Mouse (Mus musculus) MEL (cell line): Measurements from ENCODE around the gene Slc16a11. TPM values are rescaled to one million over a fixed set of nuclear protein-coding genes. Genes with fewer than 3 reads are reported as not detected.

ENCODE experiments used
- DNase-seq: peaks from one replicate; pipeline ENCODE4 v3.0.0; 2011; ENCODE audit warnings: low read depth, low spot score
- H3K27ac ChIP-seq: 2 replicates; pipeline ENCODE4 v1.5.1; 2012; ENCODE audit warnings: low read depth, mild to moderate bottlenecking, control low read depth, low read length, moderate library complexity; ENCODE audit not compliant: control insufficient read depth
- H3K27me3 ChIP-seq, 2 experiments: fragments of 150-350 bp in 1 of 2; sonication (generic) in 1 of 2; 2 replicates each; pipeline ENCODE4 v1.6.1; 2012; ENCODE audit warnings: low read length in 2 of 2, mild to moderate bottlenecking in 2 of 2, improper control_type of control experiment in 1 of 2, moderate library complexity in 1 of 2; ENCODE audit not compliant: insufficient read depth in 2 of 2, control insufficient read depth in 1 of 2
- H3K36me3 ChIP-seq, 2 experiments: 2 replicates each; pipeline ENCODE4 v1.6.1; 2012 to 2014; ENCODE audit warnings: low read length in 2 of 2, improper control_type of control experiment in 1 of 2, inconsistent platforms in 1 of 2, mild to moderate bottlenecking in 1 of 2; ENCODE audit not compliant: insufficient read depth in 2 of 2, control insufficient read depth in 1 of 2
- H3K4me1 ChIP-seq, 2 experiments: fragments of 150-350 bp in 1 of 2; sonication (generic) in 1 of 2; 2 replicates each; pipeline ENCODE4 v1.6.1; 2012; ENCODE audit warnings: low read length in 2 of 2, improper control_type of control experiment in 1 of 2, mild to moderate bottlenecking in 1 of 2; ENCODE audit not compliant: insufficient read depth in 2 of 2, control insufficient read depth in 1 of 2
- H3K4me3 ChIP-seq, 2 experiments: fragments of 150-350 bp in 1 of 2; sonication (generic) in 1 of 2; 2 replicates each; pipeline ENCODE4 v1.5.1; 2012; ENCODE audit warnings: low read depth in 2 of 2, low read length in 2 of 2, mild to moderate bottlenecking in 2 of 2, moderate library complexity in 2 of 2, control low read depth in 1 of 2, improper control_type of control experiment in 1 of 2; ENCODE audit not compliant: control insufficient read depth in 1 of 2, insufficient read depth in 1 of 2
- H3K79me2 ChIP-seq: 2 replicates; pipeline ENCODE4 v1.6.1; 2012; ENCODE audit warnings: mild to moderate bottlenecking, low read length, moderate library complexity; ENCODE audit not compliant: control insufficient read depth, poor library complexity, insufficient read depth
- H3K9ac ChIP-seq: 2 replicates; pipeline ENCODE4 v1.6.1; 2012; ENCODE audit warnings: low read depth, mild to moderate bottlenecking, control low read depth, low read length, moderate library complexity; ENCODE audit not compliant: control insufficient read depth, poor library complexity, severe bottlenecking
- H3K9me3 ChIP-seq: fragments of 150-350 bp; sonication (generic); replicated peaks from 2 replicates; pipeline ENCODE4 v1.6.1; 2012; ENCODE audit warnings: mild to moderate bottlenecking, low read length, improper control_type of control experiment, moderate library complexity; ENCODE audit not compliant: insufficient read depth
- BHLHE40 ChIP-seq: IDR thresholded peaks from 2 replicates; pipeline ENCODE4 v1.6.1; 2012; ENCODE audit warnings: low read depth, mild to moderate bottlenecking, inconsistent platforms, low read length, improper control_type of control experiment, borderline replicate concordance
- CHD1 ChIP-seq: IDR thresholded peaks from 2 replicates; pipeline ENCODE4 v1.6.1; 2012; ENCODE audit warnings: low read depth, mild to moderate bottlenecking, inconsistent platforms, low read length, improper control_type of control experiment
- ETS1 ChIP-seq: IDR thresholded peaks from 2 replicates; pipeline ENCODE4 v1.6.1; 2012; ENCODE audit warnings: low read depth, mild to moderate bottlenecking, inconsistent platforms, low read length, improper control_type of control experiment, moderate library complexity
- JUND ChIP-seq: IDR thresholded peaks from 2 replicates; pipeline ENCODE4 v1.6.1; 2011; ENCODE audit warnings: low read depth, mild to moderate bottlenecking, improper control_type of control experiment, low read length
- MAFK ChIP-seq: IDR thresholded peaks from 2 replicates; pipeline ENCODE4 v1.6.1; 2011; ENCODE audit warnings: low read depth, mild to moderate bottlenecking, low read length, improper control_type of control experiment, borderline replicate concordance
- MAZ ChIP-seq: IDR thresholded peaks from 2 replicates; pipeline ENCODE4 v1.6.1; 2012; ENCODE audit warnings: low read depth, mild to moderate bottlenecking, inconsistent platforms, low read length, improper control_type of control experiment
- MXI1 ChIP-seq: IDR thresholded peaks from 2 replicates; pipeline ENCODE4 v1.6.1; 2011; ENCODE audit warnings: mild to moderate bottlenecking, low read depth, low read length, improper control_type of control experiment
- MYB ChIP-seq: IDR thresholded peaks from 2 replicates; pipeline ENCODE4 v1.6.1; 2011; ENCODE audit warnings: mild to moderate bottlenecking, low read depth, low read length, improper control_type of control experiment
- NRF1 ChIP-seq: IDR thresholded peaks from 2 replicates; pipeline ENCODE4 v1.6.1; 2014; ENCODE audit warnings: low read depth, mild to moderate bottlenecking, inconsistent platforms, low read length, improper control_type of control experiment, moderate library complexity; ENCODE audit not compliant: poor library complexity, insufficient read depth, severe bottlenecking
- POLR2AphosphoS5 ChIP-seq: IDR thresholded peaks from 2 replicates; pipeline ENCODE4 v1.6.1; 2012; ENCODE audit warnings: low read depth, borderline replicate concordance, mild to moderate bottlenecking, inconsistent platforms, low read length, moderate library complexity, mixed read lengths
- RAD21 ChIP-seq: IDR thresholded peaks from 2 replicates; pipeline ENCODE4 v1.6.1; 2011; ENCODE audit warnings: mild to moderate bottlenecking, low read depth, low read length, improper control_type of control experiment
- RCOR1 ChIP-seq: IDR thresholded peaks from 2 replicates; pipeline ENCODE4 v1.6.1; 2012; ENCODE audit warnings: low read depth, mild to moderate bottlenecking, inconsistent platforms, low read length, improper control_type of control experiment
- SIN3A ChIP-seq: IDR thresholded peaks from 2 replicates; pipeline ENCODE4 v1.6.1; 2012; ENCODE audit warnings: low read length, improper control_type of control experiment, inconsistent platforms
- SMC3 ChIP-seq: IDR thresholded peaks from 2 replicates; pipeline ENCODE4 v1.6.1; 2011; ENCODE audit warnings: low read depth, low read length, improper control_type of control experiment
- TAL1 ChIP-seq: IDR thresholded peaks from 2 replicates; pipeline ENCODE4 v1.6.1; 2012; ENCODE audit warnings: mild to moderate bottlenecking, inconsistent platforms, low read length, moderate library complexity, mixed read lengths
- TCF12 ChIP-seq: IDR thresholded peaks from 2 replicates; pipeline ENCODE4 v1.6.1; 2014; ENCODE audit warnings: low read depth, mild to moderate bottlenecking, inconsistent platforms, low read length, improper control_type of control experiment, moderate library complexity
- USF1 ChIP-seq: IDR thresholded peaks from 2 replicates; pipeline ENCODE4 v1.6.1; 2014; ENCODE audit warnings: low read depth, mild to moderate bottlenecking, inconsistent platforms, low read length, improper control_type of control experiment, moderate library complexity
- ZC3H11A ChIP-seq: IDR thresholded peaks from 2 replicates; pipeline ENCODE4 v1.6.1; 2012; ENCODE audit warnings: low read depth, mild to moderate bottlenecking, inconsistent platforms, low read length, improper control_type of control experiment
- ZKSCAN1 ChIP-seq: IDR thresholded peaks from 2 replicates; pipeline ENCODE4 v1.6.1; 2012; ENCODE audit warnings: low read depth, mild to moderate bottlenecking, inconsistent platforms, low read length, improper control_type of control experiment, moderate library complexity
- ZNF384 ChIP-seq: IDR thresholded peaks from 2 replicates; pipeline ENCODE4 v1.6.1; 2012; ENCODE audit warnings: low read depth, mild to moderate bottlenecking, inconsistent platforms, low read length, improper control_type of control experiment
- polyA plus RNA-seq, 2 experiments: library from polyadenylated mRNA; stranded (reverse) in 1 of 2; unstranded in 1 of 2; fragments of >175 nt in 1 of 2; fragments of >200 nt in 1 of 2; gene quantifications; 2 replicates each; pipeline versions ENCODE4 v1.2.1 to v1.2.4; 2012; ENCODE audit warnings: low replicate concordance in 2 of 2, low read depth in 1 of 2; ENCODE audit not compliant: insufficient read length in 2 of 2, insufficient read depth in 1 of 2, missing spikeins in 1 of 2
- total RNA-seq: library from RNA; depleted of rRNA; stranded (reverse); fragments of 300-350 nt; gene quantifications from 2 replicates; pipeline ENCODE4 v1.2.3, GENCODE M21; 2012

Gene Slc16a11
- total and polyA plus RNA-seq, 3 experiments: 0.31 to 1.2 TPM; not detected in 1

DNA sequence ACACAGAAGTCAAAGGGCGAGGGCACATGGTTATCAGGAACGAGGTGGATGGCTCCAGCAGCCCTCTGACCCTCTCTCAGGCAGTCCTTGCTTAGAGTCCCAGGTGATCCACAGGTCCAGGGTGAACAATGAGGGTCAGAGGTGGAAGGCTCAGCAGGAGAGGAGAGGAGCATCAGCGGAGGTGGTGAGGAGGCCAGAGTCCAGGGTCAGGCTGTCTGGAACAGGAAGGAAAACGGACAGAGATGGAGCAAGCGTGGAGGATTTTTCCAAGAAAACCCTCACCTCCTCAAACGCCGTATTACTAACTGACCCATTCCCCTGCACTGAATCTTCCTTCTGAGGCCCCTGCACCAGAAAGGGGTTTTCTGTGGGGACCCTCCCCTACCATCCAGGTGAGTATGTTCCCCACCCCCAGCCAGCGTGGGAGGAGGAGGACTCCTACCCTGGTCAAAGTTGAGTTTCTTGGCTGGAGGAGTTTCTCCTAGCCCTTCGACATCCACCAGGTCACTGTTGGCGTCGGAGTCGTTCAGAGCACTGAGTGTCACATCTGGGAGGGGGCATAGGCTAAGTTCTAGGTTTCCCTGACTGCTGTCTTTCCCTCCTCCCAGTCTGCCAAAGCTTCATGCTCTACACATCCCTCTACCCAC lies 22.8 kb downstream of the Slc16a11 start:
- Histone ChIP-seq H3K27ac (no peak overlapping the region), H3K36me3 (peaks cover 0 to 6% of the 10 kb centered on the region in 2 experiments; a peak in 1 of 4 replicates), H3K9ac (no peak overlapping the region)

DNA sequence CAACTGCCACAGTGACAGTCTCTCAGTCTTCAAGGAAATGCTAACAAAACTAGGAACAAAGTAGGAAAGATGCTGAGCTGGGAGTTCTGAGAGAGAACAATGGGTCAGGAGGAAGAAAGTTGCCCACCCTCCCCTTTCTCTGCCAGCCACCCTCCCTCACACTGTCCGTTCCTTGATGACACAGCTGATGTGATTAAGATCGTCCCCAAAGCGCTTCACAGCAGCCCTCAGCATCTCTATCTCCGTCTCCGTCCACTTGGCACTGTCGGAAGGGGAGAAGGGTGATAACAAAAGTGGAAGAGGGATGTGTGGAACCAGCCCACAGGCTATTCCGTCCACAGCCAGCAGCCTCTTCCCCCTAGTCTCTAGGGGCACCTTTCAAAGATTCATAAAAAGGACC lies 24.2 kb downstream of the Slc16a11 start:
- Histone ChIP-seq H3K4me1 (peaks cover 0 to 7% of the 10 kb centered on the region in 2 experiments; a peak in 3 of 4 replicates), H3K36me3 (peaks cover 0 to 6% of the 10 kb centered on the region in 2 experiments; a peak in 1 of 4 replicates), H3K79me2 (peaks cover 17% of the 10 kb centered on the region), H3K9ac (peak overlapping the region; percentile 87), H3K4me3 (peak overlapping the region; percentile 70 to 92), H3K27ac (no peak overlapping the region), H3K27me3 (no peaks in the 10 kb centered on the region), H3K9me3 (no peaks in the 10 kb centered on the region)
- DNase-seq: no peak
- TF ChIP-seq MXI1 (peak; percentile 5; the same call in 1 of the 2 replicates), POLR2AphosphoS5 (no peak), ETS1 (peak; percentile 28; the same call in 1 of the 2 replicates), TAL1 (no peak), RAD21 (no peak)

More for the DNA sequence above, 22.8 kb downstream of the Slc16a11 start:
- Histone ChIP-seq H3K27me3 (no peaks in the 10 kb centered on the region), H3K79me2 (peaks cover 17% of the 10 kb centered on the region), H3K4me3 (no peak overlapping the region), H3K9me3 (no peaks in the 10 kb centered on the region), H3K4me1 (peaks cover 0 to 7% of the 10 kb centered on the region in 2 experiments; a peak in 3 of 4 replicates)
- DNase-seq: no peak
- TF ChIP-seq BHLHE40: no peak
- TF ChIP-seq USF1: no peak
- no peak for TF ChIP-seq TAL1
- no peak for TF ChIP-seq MAFK
- TF ChIP-seq TCF12: no peak
- no peak for TF ChIP-seq CHD1
- TF ChIP-seq MAZ: no peak
- TF ChIP-seq RCOR1: no peak
- TF ChIP-seq SMC3: no peak
- no peak for TF ChIP-seq ZNF384
- TF ChIP-seq SIN3A: no peak
- no peak for TF ChIP-seq ZC3H11A
- no peak for TF ChIP-seq NRF1
- no peak for TF ChIP-seq ZKSCAN1
- TF ChIP-seq MYB: no peak
- no peak for TF ChIP-seq JUND
